Mouse (Mus musculus) midbrain, embryonic 14.5 days (tissue): ENCODE measurements around the gene Gm4340. TPM values are rescaled to one million over a fixed set of nuclear protein-coding genes. Genes with fewer than 3 reads are reported as not detected.
A peak's percentile ranks its signal among the peaks of the same experiment; 100 is the strongest.
"Not testable (repeated sequence)": the region's sequence is repeated elsewhere in the genome, so short reads cannot be mapped to it uniquely, and the experiment has no call there.

ENCODE experiments used
- ATAC-seq: fragments of 200-750 bp; cut with Nextera tagmentation; 2 replicates; pipeline ENCODE4 v1.8.0; 2017; ENCODE audit warnings: moderate number of reproducible peaks, moderate library complexity; ENCODE audit not compliant: low FRiP score, low TSS enrichment
- DNase-seq: peaks from one replicate; pipeline ENCODE4 v3.0.0-alpha.2; 2015
- H3K27ac ChIP-seq: fragments of 300-500 bp; sonication (generic); replicated peaks from 2 replicates; pipeline ENCODE4 v1.5.1; 2014; ENCODE audit warnings: mild to moderate bottlenecking, low read depth, low read length, moderate library complexity
- H3K27me3 ChIP-seq: fragments of 300-500 bp; sonication (generic); 2 replicates; pipeline ENCODE4 v1.6.1; 2014; ENCODE audit warnings: low read length, control low read depth, mixed read lengths; ENCODE audit not compliant: control insufficient read depth, insufficient read depth
- H3K36me3 ChIP-seq: fragments of 300-500 bp; sonication (generic); 2 replicates; pipeline ENCODE4 v1.6.1; 2014; ENCODE audit warnings: low read length, control low read depth; ENCODE audit not compliant: control insufficient read depth, insufficient read depth
- H3K4me1 ChIP-seq: fragments of 300-500 bp; sonication (generic); 2 replicates; pipeline ENCODE4 v1.6.1; 2014; ENCODE audit warnings: mild to moderate bottlenecking, antibody characterized with exemption, low read length, control low read depth; ENCODE audit not compliant: control insufficient read depth, insufficient read depth
- H3K4me2 ChIP-seq: fragments of 300-500 bp; sonication (generic); 2 replicates; pipeline ENCODE4 v1.6.1; 2014; ENCODE audit warnings: mild to moderate bottlenecking, low read length, moderate library complexity
- H3K4me3 ChIP-seq: fragments of 300-500 bp; sonication (generic); replicated peaks from 2 replicates; pipeline ENCODE4 v1.5.1; 2014; ENCODE audit warnings: low read depth, low read length
- H3K9ac ChIP-seq: fragments of 300-500 bp; sonication (generic); replicated peaks from 2 replicates; pipeline ENCODE4 v1.6.1; 2014; ENCODE audit warnings: mild to moderate bottlenecking, low read length, moderate library complexity
- H3K9me3 ChIP-seq: fragments of 300-500 bp; sonication (generic); 2 replicates; pipeline ENCODE4 v1.6.1; 2016; ENCODE audit warnings: low read length, control low read depth, mixed read lengths; ENCODE audit not compliant: control insufficient read depth
- WGBS: fragments of 180-500 bp; shearing (Covaris S2); extraction: QIAGEN DNeasy Blood & Tissue Kit; methylation state at CpG from one replicate; pipeline ENCODE4 v1.1.7; 2014; 5-methylcytosine and 5-hydroxymethylcytosine counted together
- polyA plus RNA-seq: library from polyadenylated mRNA; unstranded; fragments of >200 nt; fragmentation: Nextera tagmentation; extraction: Ambion mirVana; gene quantifications from 2 replicates; pipeline ENCODE4 v1.2.1, GENCODE M21; 2014

Gm4340 gene
- not detected in 2 replicates for polyA plus RNA-seq

DNA sequence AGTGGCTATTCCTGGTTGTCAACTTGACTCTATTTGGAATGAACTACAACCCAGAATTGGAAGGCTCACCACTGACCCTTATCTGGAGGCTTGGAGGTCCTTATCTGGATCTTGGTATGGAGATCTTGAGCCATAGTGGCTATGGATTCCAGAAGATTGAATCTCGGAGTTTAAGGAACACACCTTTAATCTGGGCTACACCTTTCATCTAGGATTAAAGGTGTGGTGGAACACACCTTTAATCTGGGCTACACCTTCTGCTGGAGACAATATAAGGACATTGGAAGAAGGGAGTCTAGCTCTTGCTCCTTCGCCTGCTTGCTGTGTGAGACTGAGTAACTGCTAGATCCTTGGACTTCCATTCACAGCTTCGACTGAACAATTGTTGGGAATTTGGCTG is at the start of gene Gm4340:
Gm4340 (plus strand) TSS at position 301 of the 400 bp plus-strand sequence.
- H3K27ac ChIP-seq, H3K36me3 ChIP-seq, H3K4me1 ChIP-seq, H3K27me3 ChIP-seq, DNase-seq, H3K4me2 ChIP-seq, ATAC-seq, H3K9me3 ChIP-seq, H3K9ac ChIP-seq, H3K4me3 ChIP-seq: not testable (repeated sequence)
- no CpG with 5 or more reads among the region's 3 CpGs for WGBS

DNA sequence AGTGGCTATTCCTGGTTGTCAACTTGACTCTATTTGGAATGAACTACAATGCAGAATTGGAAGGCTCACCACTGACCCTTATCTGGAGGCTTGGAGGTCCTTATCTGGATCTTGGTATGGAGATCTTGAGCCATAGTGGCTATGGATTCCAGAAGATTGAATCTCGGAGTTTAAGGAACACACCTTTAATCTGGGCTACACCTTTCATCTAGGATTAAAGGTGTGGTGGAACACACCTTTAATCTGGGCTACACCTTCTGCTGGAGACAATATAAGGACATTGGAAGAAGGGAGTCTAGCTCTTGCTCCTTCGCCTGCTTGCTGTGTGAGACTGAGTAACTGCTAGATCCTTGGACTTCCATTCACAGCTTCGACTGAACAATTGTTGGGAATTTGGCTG is 42.6 kb upstream of the Gm4340 start, which contains the start of gene Gm6763:
Gm6763 (plus strand) TSS at position 301 of the 400 bp plus-strand sequence.
- H3K4me1 ChIP-seq, ATAC-seq, DNase-seq, H3K27ac ChIP-seq, H3K36me3 ChIP-seq, H3K4me3 ChIP-seq, H3K27me3 ChIP-seq, H3K9me3 ChIP-seq, H3K4me2 ChIP-seq, H3K9ac ChIP-seq: not testable (repeated sequence)
- WGBS, result no CpG with 5 or more reads among the region's 3 CpGs

DNA sequence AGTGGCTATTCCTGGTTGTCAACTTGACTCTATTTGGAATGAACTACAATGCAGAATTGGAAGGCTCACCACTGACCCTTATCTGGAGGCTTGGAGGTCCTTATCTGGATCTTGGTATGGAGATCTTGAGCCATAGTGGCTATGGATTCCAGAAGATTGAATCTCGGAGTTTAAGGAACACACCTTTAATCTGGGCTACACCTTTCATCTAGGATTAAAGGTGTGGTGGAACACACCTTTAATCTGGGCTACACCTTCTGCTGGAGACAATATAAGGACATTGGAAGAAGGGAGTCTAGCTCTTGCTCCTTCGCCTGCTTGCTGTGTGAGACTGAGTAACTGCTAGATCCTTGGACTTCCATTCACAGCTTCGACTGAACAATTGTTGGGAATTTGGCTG is 34.1 kb upstream of the Gm4340 start, which contains the start of gene Gm8764:
Gm8764 (plus strand) TSS at position 301 of the 400 bp plus-strand sequence.
- H3K9ac ChIP-seq, H3K4me1 ChIP-seq, H3K36me3 ChIP-seq, H3K4me3 ChIP-seq, H3K4me2 ChIP-seq, ATAC-seq, DNase-seq, H3K9me3 ChIP-seq, H3K27ac ChIP-seq, H3K27me3 ChIP-seq: not testable (repeated sequence)
- no CpG with 5 or more reads among the region's 3 CpGs for WGBS

DNA sequence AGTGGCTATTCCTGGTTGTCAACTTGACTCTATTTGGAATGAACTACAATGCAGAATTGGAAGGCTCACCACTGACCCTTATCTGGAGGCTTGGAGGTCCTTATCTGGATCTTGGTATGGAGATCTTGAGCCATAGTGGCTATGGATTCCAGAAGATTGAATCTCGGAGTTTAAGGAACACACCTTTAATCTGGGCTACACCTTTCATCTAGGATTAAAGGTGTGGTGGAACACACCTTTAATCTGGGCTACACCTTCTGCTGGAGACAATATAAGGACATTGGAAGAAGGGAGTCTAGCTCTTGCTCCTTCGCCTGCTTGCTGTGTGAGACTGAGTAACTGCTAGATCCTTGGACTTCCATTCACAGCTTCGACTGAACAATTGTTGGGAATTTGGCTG is 25.6 kb upstream of the Gm4340 start, which contains the start of gene Gm21304:
Gm21304 (plus strand) TSS at position 301 of the 400 bp plus-strand sequence.
- not testable (repeated sequence) for H3K4me2 ChIP-seq, H3K4me1 ChIP-seq, H3K36me3 ChIP-seq, H3K27ac ChIP-seq, DNase-seq, H3K9ac ChIP-seq, ATAC-seq, H3K9me3 ChIP-seq, H3K27me3 ChIP-seq, H3K4me3 ChIP-seq
- WGBS, result no CpG with 5 or more reads among the region's 3 CpGs

DNA sequence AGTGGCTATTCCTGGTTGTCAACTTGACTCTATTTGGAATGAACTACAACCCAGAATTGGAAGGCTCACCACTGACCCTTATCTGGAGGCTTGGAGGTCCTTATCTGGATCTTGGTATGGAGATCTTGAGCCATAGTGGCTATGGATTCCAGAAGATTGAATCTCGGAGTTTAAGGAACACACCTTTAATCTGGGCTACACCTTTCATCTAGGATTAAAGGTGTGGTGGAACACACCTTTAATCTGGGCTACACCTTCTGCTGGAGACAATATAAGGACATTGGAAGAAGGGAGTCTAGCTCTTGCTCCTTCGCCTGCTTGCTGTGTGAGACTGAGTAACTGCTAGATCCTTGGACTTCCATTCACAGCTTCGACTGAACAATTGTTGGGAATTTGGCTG is 17.1 kb upstream of the Gm4340 start, which contains the start of gene Gm21312:
Gm21312 (plus strand) TSS at position 301 of the 400 bp plus-strand sequence.
- not testable (repeated sequence) for H3K27me3 ChIP-seq, H3K9me3 ChIP-seq, H3K4me1 ChIP-seq, ATAC-seq, H3K9ac ChIP-seq, H3K27ac ChIP-seq, H3K4me2 ChIP-seq, DNase-seq, H3K4me3 ChIP-seq, H3K36me3 ChIP-seq
- no CpG with 5 or more reads among the region's 3 CpGs for WGBS

GRCm38 (mm10) chr10:104185233-104185632 is 8.6 kb upstream of the Gm4340 start, which contains the start of gene Gm20765:
Gm20765 (plus strand) TSS chr10:104185533.
- WGBS, result no CpG with 5 or more reads among the region's 3 CpGs
- ATAC-seq, H3K4me1 ChIP-seq, H3K9me3 ChIP-seq, H3K4me2 ChIP-seq, H3K27me3 ChIP-seq, H3K36me3 ChIP-seq, H3K27ac ChIP-seq, DNase-seq, H3K9ac ChIP-seq, H3K4me3 ChIP-seq: not testable (repeated sequence)

GRCm38 (mm10) chr10:104209655-104210054 is 15.8 kb downstream of the Gm4340 start:
- H3K27ac ChIP-seq, result no peak overlapping the region
- no peaks in the 10 kb centered on the region for H3K27me3 ChIP-seq
- no peaks in the 10 kb centered on the region for H3K4me1 ChIP-seq
- no peak for DNase-seq
- no peaks in the 10 kb centered on the region for H3K36me3 ChIP-seq
- no peaks in the 10 kb centered on the region for H3K9me3 ChIP-seq
- H3K4me2 ChIP-seq, result no peak overlapping the region
- no peak overlapping the region for H3K9ac ChIP-seq
- no peak overlapping the region for H3K4me3 ChIP-seq
- no peak for ATAC-seq
- 91% methylated on average over 1 of the region's 1 CpGs for WGBS

DNA sequence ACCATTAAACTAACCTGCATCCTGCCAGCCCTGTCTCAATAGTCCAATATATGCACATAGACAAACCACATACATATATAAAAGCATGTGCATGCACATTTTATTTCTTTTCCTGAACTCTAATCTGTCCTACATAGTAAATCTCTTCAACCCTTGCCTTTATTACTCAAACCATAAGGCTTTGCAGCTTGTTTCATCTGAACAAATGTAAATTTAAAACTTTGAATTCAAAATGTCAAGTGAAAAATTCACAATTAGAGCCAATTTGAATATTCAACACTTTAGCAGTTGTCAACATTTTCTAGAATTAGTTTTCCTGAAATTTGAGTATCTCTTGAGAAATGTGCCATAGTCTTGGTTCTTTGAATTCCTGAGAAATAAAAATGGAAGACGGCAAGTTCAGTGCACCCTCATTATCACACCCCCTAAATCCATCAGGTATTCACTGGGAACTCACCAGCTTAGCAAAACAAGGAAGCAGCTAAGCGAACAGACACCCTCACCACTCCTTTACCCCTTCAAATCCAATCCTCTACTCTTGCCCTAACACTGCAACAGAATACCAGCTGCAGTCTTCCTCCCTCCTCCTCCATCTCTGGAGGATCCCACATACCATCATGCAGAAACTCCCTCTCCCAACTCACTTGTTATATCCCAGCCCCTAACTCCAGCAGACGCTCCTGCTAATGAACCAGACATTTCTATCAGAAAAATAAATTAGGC is 16.6 kb downstream of the Gm4340 start:
- Histone ChIP-seq H3K36me3 (no peaks in the 10 kb centered on the region), H3K4me3 (no peak overlapping the region), H3K9me3 (no peaks in the 10 kb centered on the region), H3K27me3 (no peaks in the 10 kb centered on the region), H3K4me2 (no peak overlapping the region), H3K9ac (no peak overlapping the region), H3K4me1 (no peaks in the 10 kb centered on the region), H3K27ac (no peak overlapping the region)
- 75% methylated on average over 3 of the region's 3 CpGs for WGBS
- no peak for ATAC-seq
- no peak for DNase-seq

GRCm38 (mm10) chr10:104214527-104214926 is 20.7 kb downstream of the Gm4340 start:
- Histone ChIP-seq H3K4me1 (no peaks in the 10 kb centered on the region), H3K27me3 (no peaks in the 10 kb centered on the region), H3K36me3 (no peaks in the 10 kb centered on the region), H3K27ac (no peak overlapping the region), H3K4me2 (no peak overlapping the region), H3K9me3 (no peaks in the 10 kb centered on the region), H3K4me3 (no peak overlapping the region), H3K9ac (no peak overlapping the region)
- DNase-seq, result no peak
- peak; percentile 50; the same call in 1 of the 2 replicates for ATAC-seq
- 85% methylated on average over 5 of the region's 5 CpGs for WGBS
